Mouse (Mus musculus) cerebral cortex, adult 2 months (tissue): Measurements from ENCODE around the gene St3gal3.

Experiments used
- WGBS: fragments of 180-500 bp; shearing (Covaris S2); methylation state at CpG from one replicate; pipeline ENCODE4 v1.1.7; 2018; 5-methylcytosine and 5-hydroxymethylcytosine counted together

The St3gal3 gene

DNA sequence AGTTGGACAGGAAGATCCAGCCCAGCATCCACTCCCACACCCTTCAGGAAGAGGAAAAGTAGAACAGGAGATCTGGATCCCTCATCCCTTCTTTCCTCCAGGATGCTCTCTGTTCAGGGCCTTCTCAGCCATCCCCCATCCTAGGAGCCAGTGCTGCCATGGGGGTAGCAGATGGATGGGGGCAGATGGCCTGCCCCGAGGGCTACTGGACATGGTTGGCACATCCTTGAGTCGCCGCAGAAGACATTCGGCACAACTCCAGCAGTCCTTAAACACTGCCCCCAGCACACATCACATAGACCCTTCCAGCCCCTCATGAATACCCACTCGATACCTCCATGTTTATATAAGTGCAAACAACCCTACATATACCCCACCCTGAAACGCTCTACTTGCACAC is 238.7 kb downstream of the St3gal3 start:
- WGBS: 91% methylated on average over 6 of the region's 6 CpGs

DNA sequence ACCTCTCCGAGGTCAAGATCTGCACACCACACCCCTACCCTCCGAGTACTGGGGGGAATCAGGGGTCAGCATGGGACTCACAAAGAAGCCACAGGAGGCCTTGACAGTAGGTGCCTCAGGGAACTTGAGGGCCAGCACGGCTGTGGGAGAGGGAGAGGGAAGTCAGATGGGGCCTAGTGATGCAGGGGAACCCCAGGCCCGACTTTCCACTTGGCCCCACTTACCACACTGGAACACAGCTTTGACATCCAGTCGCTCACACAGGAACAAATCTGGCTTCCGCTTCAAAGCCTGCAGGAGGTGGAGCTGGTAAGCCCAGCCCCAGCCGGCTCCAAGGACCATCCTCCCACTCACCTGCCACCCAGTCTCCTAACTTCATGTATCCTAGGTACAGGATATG is 239.4 kb downstream of the St3gal3 start:
- WGBS: 71% methylated on average over 7 of the region's 7 CpGs

DNA sequence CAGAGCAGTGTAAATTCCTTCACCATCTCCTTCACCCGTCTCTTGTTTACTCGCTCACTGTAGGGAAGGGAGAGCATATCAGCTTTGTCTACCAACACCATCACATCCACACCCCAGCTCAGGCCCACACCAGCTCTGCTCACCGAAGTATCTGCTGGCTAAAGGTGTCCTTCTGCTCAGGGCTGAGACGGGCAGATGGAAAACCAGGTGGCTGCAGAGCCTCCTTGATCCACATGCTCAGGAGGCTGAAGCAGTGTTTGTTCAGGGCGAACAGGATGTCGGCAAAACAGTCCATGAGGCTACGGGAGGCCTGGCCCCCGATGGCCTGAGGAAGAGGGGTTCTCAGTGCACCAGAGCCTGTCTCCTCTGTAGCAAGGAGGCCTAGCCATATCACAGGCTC is 240.1 kb downstream of the St3gal3 start:
- WGBS: 88% methylated on average over 8 of the region's 8 CpGs

DNA sequence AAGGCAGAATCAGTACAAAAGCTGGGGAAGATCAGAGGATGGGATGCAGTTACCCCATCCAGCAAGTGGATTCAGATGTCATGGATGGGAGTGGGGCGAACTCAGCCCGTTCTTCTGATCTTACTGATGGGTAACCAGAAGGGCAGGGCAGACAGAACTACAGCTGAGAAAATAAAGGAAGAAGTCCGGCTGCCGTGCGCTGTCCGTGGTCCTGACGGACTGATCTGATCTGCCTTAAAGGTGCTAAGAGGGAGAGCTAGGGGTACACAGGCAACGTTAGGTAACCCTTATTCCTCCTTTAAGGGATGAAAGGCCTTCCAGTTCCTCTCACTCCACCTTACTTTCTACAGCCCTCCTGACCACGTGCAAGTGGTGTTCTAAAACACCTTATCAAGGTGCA is 241.3 kb downstream of the St3gal3 start:
- 40% methylated on average over 9 of the region's 9 CpGs for WGBS

DNA sequence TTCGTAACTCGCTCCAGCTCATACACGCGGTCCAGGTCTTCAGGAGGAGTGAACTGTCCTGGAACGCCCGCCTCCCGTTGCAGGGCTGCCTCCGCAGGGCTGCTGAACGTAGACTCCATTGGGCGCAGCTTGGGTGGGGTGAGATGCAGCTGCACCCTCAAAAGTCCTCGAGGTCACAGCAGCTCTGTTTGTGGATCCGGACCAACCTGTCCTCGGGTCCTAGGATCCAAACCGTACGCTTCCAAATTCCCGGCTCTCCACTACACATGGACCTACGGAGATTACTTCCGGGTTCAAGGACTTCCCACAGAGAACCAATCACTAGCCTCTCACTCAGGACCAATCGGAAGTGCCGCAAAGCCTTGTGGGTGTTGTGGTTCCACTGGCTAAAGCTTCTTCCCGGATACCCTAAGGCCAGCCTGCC is 243.0 kb downstream of the St3gal3 start, which contains the start of gene Dph2:
TSS of gene Dph2 (minus strand) at position 295 of the 424 bp plus-strand sequence.
- under 1% methylated on average over 21 of the region's 21 CpGs for WGBS

DNA sequence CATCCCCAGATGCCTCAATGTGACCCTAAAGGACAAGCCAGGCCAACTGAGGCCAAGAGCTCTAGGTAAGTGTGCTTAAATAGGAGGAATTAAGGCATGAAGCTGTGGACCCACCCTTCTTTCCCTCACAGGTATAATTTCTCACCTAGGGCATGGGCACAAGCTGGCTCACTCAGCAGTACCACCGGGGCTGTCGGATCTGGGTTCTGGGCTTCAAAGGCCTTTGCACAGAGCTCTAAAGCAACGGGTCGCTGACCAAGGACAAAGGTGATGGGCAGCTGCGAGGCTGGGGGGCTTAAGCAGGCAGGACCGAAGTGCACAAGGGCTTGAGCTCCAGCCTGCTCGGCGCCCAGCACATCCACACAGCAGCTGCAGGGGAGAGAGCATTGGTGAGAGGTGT is 244.0 kb downstream of the St3gal3 start:
- WGBS: 72% methylated on average over 8 of the region's 8 CpGs

DNA sequence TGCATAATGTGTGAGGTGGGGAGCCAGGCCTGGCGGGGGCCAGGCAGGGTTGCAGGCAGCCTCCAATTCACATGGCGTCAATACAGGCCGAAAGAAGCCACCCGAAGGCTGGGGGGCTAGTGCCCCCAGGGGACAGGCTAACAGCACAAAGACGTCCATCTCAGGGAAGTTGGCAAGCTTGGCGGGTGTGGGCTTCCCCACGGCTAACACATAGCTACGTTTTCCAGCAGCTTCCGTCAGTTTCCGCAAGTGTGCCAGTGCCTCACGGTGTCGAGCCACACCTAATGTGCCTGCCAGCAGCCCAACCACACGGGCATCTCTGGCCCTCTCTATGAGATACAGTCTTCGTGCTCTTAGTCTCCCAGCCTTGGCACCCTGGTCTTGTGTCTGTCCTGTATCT is 244.7 kb downstream of the St3gal3 start:
- 86% methylated on average over 14 of the region's 14 CpGs for WGBS

DNA sequence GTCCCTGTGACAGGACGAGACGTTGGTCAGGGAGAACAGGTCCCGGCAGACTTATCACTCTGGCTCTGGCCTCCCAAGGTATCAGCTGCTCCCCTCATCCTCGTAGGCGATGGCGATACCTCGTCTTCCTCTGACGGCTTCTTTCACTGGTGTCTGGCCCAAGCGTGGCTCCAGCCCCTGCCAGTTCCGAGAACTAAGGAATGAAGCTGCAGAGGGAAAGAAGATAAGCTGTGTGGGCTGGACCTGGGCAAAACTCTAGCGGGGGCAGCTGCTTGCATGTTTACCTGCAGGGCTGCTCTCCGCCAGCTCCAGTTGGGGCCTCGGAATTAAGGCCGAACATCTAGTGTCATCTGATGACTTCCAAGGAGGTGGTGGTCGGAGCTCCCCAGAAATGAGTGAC is 245.2 kb downstream of the St3gal3 start:
- WGBS: 89% methylated on average over 15 of the region's 15 CpGs

DNA sequence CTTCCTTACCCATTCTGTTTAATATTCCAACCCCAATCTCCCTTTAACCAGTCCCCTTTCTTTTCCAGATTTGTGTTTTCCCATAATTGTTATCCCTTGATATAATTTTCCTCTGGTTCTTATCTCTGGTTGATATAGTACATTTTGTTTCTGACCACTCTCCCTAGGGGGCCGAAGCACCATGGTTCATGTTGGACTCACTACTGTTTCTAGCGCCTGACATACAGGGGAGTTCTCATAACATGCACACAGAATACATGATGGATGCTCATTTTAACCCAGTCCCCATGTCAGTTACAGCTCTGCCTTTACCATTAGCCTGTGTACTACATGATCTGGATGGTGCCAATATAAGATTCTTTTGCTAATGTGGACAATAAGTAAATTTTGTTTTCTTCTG is 246.8 kb downstream of the St3gal3 start:
- WGBS: 66% methylated on average over 2 of the region's 2 CpGs

DNA sequence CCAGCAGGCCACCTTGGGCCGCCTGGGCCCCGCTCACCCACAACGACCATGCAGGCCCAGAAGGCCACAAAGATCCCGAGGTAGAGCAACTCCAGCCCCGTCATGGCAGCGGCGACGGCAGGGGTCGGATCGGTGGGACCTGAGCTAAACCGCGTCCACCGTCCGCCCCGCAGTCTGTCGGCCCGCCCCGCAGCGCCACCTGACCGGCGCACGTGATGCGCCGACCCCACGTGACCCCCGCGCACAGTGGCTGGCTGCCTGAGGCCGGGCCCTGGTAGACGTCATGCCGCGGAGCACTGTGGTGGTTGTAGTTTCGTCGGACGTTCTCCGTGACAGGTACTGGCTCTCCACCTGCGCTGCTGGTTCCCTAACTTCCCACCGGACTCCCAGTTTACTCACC is 247.6 kb downstream of the St3gal3 start, which contains the start of gene Atp6v0b:
TSS of gene Atp6v0b (minus strand) at position 201 of the 400 bp plus-strand sequence.
- under 1% methylated on average over 37 of the region's 37 CpGs for WGBS

DNA sequence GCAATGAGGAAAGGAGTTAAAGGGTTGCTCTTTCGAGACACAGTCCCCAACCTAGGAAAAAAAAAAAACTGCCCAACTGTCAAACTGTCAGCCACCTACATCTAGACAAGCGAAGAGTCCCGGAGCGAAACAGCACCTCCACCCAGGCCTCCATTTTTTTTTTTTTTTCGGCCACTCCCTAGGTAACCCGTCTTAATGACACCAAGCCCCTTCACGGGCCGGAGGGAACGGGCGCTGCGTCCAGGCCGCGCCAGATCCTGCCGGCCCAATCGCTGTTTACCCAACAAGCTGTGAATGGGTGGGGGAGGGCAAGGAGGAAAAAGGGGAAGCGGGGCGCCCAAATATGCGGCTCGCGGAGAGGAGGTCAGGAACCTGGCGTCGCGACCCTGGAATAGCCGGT is 248.1 kb downstream of the St3gal3 start:
- 2% methylated on average over 24 of the region's 24 CpGs for WGBS

DNA sequence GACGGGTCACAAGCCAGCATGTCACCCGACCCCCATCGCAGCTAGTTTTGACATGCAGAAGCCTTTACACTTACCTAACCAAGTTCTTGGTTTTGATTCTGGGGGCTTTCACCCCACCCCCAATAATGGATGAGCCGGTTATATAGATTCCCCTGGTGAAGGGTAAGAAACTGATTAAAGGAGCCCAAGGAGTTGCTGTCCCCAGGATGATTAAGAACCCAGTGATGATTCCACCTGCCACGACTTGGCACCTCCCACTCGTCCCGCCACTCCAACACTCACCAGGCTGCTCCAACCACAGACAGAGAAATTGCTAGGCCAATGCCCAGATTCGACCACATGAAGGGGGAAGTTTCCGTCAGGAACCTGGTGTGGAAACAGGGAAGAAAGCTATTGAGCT is 248.7 kb downstream of the St3gal3 start:
- WGBS: 57% methylated on average over 9 of the region's 9 CpGs

DNA sequence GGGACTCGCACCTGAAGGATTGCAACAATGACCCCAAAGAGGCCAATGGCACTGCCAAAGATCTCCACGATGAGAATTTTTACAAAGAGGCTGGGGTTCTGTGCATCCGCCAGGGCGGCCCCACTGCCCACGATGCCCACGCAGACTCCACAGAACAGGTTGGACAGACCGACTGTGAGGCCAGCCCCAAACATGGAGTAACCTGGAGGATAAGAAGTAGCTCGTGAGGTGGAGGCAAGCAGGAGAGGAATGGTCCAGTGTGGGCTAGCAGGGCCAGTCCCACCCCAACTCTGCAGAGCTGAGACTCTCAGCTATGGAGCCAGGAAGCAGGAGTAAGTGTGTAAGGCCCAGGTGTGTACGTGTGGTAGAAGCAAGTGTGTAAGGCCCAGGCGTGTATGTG is 249.6 kb downstream of the St3gal3 start:
- 79% methylated on average over 10 of the region's 10 CpGs for WGBS

DNA sequence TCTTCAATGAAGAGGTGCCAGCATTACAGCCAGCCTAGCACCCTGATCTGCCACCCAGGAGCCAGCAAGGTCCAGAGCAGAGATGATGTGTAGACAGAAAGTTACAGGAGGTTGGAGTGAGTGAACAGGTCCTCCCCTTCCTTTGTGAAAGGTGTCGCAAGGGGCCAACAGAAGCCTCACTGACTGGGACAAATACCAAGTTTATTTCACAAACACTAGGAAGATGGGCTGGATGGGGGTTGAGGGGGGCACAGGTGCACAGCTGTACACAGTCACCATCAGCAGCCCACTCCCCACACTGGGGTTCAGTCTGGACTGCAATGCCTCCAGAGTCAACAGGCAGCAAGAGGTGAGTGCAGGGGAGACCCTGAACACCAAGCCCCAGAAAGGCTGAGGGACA is 250.6 kb downstream of the St3gal3 start:
- 76% methylated on average over 1 of the region's 1 CpGs for WGBS

DNA sequence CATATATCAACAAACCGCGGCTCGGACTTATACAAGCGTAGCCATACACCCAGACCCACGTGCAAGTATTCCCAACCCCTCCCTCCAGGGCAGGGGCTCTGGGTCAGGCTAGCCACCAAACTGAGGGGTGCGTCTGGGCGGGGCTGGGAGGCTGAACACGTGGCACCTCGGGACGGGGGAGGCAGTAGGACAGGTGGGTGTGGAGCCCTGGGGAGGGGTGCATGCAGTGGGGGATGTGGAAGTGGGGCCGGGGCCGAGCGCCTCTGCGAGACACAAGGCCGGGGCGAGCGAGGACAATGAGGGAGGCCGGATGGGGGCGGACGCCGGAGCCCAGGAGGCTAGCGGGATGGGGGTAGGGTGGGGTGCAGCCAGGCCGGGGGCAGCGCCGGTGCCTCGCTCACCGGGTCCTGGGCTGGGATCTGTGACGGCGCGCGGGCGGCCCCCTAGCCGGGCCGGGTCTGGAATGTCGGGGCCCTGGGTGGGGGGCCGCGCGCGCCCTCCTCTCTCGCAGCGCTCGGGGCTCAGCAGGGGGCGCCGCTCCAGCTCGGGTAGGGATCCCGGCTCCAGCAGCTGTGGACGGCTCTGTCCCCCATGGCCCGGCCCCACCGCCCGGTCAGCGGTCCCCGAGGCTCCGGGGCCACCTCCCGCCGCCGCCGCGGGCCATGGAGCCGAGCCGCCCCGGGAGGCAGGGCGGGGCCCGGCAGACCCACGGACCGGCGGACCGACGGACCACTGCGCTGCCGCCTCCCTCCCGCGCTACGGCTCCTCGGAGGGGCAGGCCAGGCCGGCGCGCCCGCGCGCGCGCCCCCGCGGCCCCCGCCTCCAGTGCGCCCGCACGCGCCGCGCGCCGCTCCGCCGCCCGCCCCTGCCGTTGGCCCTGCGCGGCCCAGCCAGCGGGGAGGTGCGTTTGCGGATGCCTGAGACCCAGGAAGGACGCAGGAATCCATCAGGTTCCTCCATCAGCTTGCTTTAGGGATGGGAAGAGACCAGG is 251.7 kb downstream of the St3gal3 start, which contains the start of gene B4galt2:
TSS of gene B4galt2 (minus strand) at position 787 of the 991 bp plus-strand sequence.
- WGBS: 2% methylated on average over 74 of the region's 103 CpGs
